17 mouse cellular contexts compared by ENCODE assay signal in the genomic region with DNA sequence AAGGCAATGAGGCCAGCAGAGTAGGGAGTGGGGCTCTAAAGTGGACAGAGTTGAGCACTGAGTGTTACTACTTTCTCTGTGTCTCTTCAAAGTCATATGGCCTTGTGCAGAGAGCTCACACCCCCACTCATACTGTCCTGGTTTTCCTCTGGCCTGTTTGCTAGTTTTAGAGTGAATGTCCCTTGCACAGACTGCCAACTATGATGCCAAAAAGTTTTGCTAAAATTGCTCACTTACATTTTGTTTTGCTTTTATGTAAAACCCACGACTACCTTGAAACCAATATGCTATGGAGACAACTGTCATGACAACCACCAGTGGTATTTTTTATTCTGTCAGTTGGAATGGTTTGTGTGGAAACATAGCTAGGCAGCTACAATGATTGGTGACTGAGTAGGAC.
"Had no signal": no experiment of that assay in that cellular context is flagged by ENCODE, and none has a peak within 500 bp of the region (broad histone marks: within the 10 kb centered on the region; RNA-seq: fewer than 3 reads in every experiment).

No protein-coding gene starts in this region.

- H3K27ac ChIP-seq: intestine, embryonic 15.5 days; limb, embryonic 12.5 days; liver, embryonic 13.5 days; lung, embryonic 15.5 days; macrophage; midbrain, embryonic 12.5 days; neural tube, embryonic 12.5 days had no signal

- DNase-seq: kidney, adult 18-20 months; kidney, postnatal 10 days; kidney, postnatal 4 days; liver; liver, embryonic 13.5 days; liver, postnatal 0 days; lung, postnatal 14 days; retina, postnatal 1 day; right cerebral cortex, postnatal 14 days; thymus, postnatal 4 days had no signal

- H3K4me3 ChIP-seq: intestine, embryonic 15.5 days; limb, embryonic 12.5 days; liver, embryonic 13.5 days; lung, embryonic 15.5 days; megakaryocyte, embryonic 14.5 days; midbrain, embryonic 12.5 days; neural tube, embryonic 12.5 days had no signal

- ATAC-seq: intestine, embryonic 15.5 days; liver, postnatal 0 days had no signal
